Mouse (Mus musculus): Measurements from ENCODE around the gene Gabpb2.
"Not testable (repeated sequence)": the region's sequence is repeated elsewhere in the genome, so short reads cannot be mapped to it uniquely, and the experiment has no call there.

Gene Gabpb2

GRCm38 (mm10) chr3:95231298-95232221 lies 13.8 kb upstream of the Gabpb2 start, which contains the start of gene Mllt11:
TSS of gene Mllt11 (minus strand) at chr3:95232171.
- DNase-seq (ENCODE audit: low read depth, low spot score): no peak

GRCm38 (mm10) chr3:95230495-95231297 lies 13.0 kb upstream of the Gabpb2 start:
- no peak for DNase-seq (ENCODE audit: low read depth, low spot score)

GRCm38 (mm10) chr3:95229781-95230494 lies 12.2 kb upstream of the Gabpb2 start:
- DNase-seq (ENCODE audit: low read depth, low spot score): peak; percentile 69

GRCm38 (mm10) chr3:95228894-95229780 lies 11.4 kb upstream of the Gabpb2 start:
- peak; percentile 81 for DNase-seq (ENCODE audit: low read depth, low spot score)

GRCm38 (mm10) chr3:95228148-95228893 lies 10.6 kb upstream of the Gabpb2 start, which contains the start of gene Cdc42se1:
TSS of gene Cdc42se1 (plus strand) at chr3:95228732.
- peak; percentile 96 for DNase-seq (ENCODE audit: low read depth, low spot score)

- peak; percentile 60 for DNase-seq (ENCODE audit: low read depth, low spot score)
Observed at GRCm38 (mm10) chr3:95227214-95227613, 9.5 kb upstream of the Gabpb2 start.

- DNase-seq (ENCODE audit: low read depth, low spot score): peak; percentile 81
Observed at GRCm38 (mm10) chr3:95224295-95224694, 6.6 kb upstream of the Gabpb2 start.

- no peak for DNase-seq (ENCODE audit: low read depth, low spot score)
Observed at GRCm38 (mm10) chr3:95223041-95223440, 5.3 kb upstream of the Gabpb2 start.

- DNase-seq (ENCODE audit: low read depth, low spot score): no peak
Observed at GRCm38 (mm10) chr3:95218466-95219137, 886 bp upstream of the Gabpb2 start.

GRCm38 (mm10) chr3:95216655-95217254 lies 961 bp downstream of the Gabpb2 start:
- DNase-seq (ENCODE audit: low read depth, low spot score): no peak

GRCm38 (mm10) chr3:95213609-95213975 lies 4.1 kb downstream of the Gabpb2 start:
- no peak for DNase-seq (ENCODE audit: low read depth, low spot score)

GRCm38 (mm10) chr3:95212889-95213608 lies 4.7 kb downstream of the Gabpb2 start:
- DNase-seq (ENCODE audit: low read depth, low spot score): not testable (repeated sequence)

- DNase-seq (ENCODE audit: low read depth, low spot score): no peak
Observed at GRCm38 (mm10) chr3:95210585-95210984, 7.1 kb downstream of the Gabpb2 start.

GRCm38 (mm10) chr3:95208286-95208685 lies 9.4 kb downstream of the Gabpb2 start:
- DNase-seq (ENCODE audit: low read depth, low spot score): no peak

- peak; percentile 79 for DNase-seq (ENCODE audit: low read depth, low spot score)
Observed at GRCm38 (mm10) chr3:95203880-95204279, 13.8 kb downstream of the Gabpb2 start.

GRCm38 (mm10) chr3:95200562-95200961 lies 17.2 kb downstream of the Gabpb2 start:
- DNase-seq (ENCODE audit: low read depth, low spot score): peak; percentile 59

- no peak for DNase-seq (ENCODE audit: low read depth, low spot score)
Observed at GRCm38 (mm10) chr3:95200132-95200531, 17.6 kb downstream of the Gabpb2 start.

GRCm38 (mm10) chr3:95199101-95199500 lies 18.6 kb downstream of the Gabpb2 start:
- DNase-seq (ENCODE audit: low read depth, low spot score): no peak
